Mouse (Mus musculus): ENCODE results near the gene Unc79.
A peak's percentile ranks its signal among the peaks of the same experiment; 100 is the strongest.

Gene Unc79

DNA sequence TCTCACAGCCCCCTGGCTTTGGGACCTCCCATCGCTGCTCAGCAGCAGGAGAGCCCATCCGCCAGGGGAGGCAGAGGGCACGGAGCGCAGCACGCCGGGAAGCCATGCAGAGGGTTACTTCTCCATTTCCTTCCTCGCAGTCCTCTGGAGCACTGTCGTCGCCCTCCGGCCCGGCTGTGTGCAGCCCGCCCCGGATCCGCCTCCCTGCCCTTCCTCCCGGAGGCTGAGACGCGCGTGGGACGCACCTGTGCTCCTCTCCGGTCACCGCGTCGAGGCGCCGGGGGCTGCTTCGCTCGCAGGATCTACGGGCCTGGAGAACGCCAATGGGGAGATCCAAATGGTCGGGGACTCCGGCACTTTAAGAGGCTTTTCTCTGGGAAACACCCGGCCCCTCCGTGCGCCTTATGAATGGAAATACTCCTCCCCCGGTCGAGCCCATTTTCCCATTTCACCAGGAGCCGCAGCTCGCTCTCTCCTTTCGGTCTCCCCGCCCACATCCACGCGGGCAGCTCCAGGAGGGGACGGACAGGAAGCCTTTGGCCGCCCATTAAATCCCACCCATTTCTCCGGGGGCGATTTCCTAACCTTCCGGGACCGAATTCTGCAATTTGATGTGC is at the start of gene Unc79:
Gene Unc79 (plus strand): TSS at position 82 of the 617 bp plus-strand sequence.
- peak; percentile 87 for ATAC-seq (ENCODE audit: insufficient number of reproducible peaks, low FRiP score, low TSS enrichment)

DNA sequence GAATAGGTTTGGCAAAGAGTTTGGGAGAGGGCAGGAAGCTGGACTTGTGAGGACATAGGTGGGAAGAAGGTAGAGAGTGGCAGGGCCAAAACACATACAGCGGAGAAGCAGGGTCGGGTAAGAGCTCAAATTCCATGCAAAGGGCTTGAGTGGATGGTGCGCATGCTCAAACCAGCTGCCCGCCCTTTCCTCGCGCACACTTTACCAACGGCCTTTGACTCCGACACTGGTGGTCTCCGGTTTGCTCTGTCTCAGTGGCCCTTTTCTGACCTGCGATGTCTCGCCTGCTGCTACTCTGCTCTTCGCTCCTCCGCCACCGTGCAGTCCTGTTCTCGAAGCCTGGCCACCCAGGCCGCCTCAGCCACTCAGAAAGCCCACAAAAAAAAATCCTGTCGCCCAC is 49.6 kb upstream of the Unc79 start, which contains the start of gene Cox8c:
Gene Cox8c (plus strand): TSS at position 226 of the 400 bp plus-strand sequence.
- ATAC-seq (ENCODE audit: insufficient number of reproducible peaks, low FRiP score, low TSS enrichment), result no peak

DNA sequence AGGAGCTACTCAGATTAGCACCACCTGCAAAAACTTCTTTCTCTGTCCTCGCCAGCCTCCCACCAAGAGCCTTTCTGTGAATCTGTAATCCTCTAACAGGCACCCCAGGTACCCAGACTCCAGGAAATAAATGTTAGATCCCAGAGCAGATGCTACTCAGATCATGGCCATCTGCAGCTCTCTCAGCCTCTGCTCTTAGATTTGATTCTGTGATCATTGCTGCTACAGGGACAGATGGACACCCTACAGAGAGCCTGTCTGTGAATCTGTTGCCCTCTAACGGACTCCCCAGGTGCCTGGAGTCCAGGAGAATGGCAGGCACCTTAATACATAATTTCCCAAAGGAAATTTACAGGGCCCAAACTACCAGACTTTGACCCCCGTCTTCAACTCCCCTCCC is 40.5 kb upstream of the Unc79 start:
- ATAC-seq (ENCODE audit: insufficient number of reproducible peaks, low FRiP score, low TSS enrichment), result peak; percentile 97

DNA sequence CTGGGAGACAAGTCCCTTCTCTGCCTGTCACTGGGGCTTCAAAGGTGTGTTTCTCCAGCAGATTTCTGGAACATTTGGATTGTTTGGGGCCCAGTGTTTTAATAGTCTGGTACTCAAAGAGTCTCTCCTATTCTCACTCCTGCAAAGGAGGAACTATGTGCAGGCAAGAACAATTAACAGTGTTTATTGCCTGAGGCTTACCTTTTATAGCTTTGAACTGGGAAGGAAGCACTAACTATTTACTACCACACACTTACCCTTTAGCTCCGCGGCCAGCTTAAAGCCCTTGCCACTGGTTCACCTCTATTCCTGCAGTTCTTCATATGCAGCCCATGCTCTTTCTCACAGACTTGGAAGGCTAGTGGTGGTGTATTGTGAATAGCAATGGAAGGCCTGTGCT is 32.6 kb upstream of the Unc79 start:
- no peak for ATAC-seq (ENCODE audit: insufficient number of reproducible peaks, low FRiP score, low TSS enrichment)

DNA sequence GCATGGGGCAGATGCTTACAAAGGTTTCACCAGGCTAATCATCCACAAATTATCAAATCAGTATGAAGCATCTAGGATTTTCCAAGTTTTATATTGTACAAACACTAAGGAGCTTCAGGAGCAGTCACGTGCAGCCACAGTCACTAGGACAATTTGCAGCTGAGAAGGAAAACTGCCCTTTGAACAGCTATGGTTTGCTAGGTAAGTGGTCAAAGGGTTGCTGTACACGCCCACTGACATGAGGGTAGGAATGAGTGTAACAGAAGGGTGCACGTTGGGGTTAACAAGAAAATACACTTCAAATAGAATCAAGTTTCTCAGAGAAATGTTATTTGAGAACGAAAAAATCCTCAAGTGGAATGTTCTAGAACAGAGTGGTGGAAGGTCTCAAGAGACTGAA is 18.9 kb upstream of the Unc79 start:
- no peak for ATAC-seq (ENCODE audit: insufficient number of reproducible peaks, low FRiP score, low TSS enrichment)

DNA sequence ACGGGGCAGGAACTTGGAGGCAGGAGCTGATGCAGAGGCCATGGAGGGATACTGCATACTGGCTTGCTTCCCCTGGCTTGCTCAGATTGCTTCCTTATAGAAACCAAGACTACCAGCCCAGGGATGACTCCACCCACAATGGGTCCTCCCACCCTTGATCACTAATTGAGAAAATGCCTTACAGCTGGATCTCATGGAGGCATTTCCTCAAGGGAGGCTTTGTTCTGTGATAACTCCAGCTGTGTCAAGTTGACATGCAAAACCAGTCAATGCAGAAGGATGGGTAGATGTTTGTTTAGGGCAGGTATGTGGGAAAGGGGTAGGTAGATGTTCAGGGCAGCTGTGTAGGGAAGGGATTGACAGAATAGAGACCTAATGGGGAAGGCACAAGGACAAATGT is 18.3 kb upstream of the Unc79 start:
- ATAC-seq (ENCODE audit: insufficient number of reproducible peaks, low FRiP score, low TSS enrichment), result no peak

DNA sequence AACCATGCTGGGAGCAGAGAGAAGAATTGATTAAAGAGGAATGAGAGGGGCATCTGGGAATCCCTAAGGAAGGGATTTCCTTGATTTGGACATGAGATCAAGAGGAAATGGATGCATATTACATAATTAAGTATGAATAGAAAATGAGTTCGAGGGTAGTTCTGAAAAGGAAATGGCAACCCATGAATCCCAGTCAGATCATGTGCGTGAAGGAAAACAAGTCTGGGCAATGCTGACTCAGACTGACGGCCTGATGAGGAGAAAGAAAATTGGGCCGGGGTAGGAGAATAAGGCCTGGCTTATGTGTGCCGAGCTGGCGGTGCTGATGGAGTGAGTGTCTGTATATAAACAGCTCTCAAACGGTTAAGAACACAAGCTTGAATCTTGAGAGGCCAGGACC is 17.9 kb upstream of the Unc79 start:
- ATAC-seq (ENCODE audit: insufficient number of reproducible peaks, low FRiP score, low TSS enrichment), result no peak

DNA sequence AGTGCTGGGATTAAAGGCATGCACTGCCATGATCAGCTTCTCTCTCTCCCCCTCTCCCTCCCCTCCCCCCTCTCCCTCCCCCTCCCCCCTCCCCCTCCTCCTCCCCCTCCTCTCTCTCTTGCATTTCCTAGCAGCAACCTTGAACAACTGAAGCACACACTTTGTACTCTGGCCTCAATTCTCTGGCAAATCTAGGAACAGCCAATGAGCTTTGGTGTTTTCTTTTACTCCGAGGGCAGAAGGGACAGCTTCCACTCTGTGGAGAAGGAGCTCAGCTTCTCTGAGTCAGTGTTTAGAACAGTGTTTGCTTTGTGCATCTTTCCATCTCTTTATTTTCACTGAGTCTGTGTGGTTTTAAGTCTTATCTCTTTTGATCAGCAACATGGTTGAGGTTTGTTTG is 12.8 kb upstream of the Unc79 start:
- no peak for ATAC-seq (ENCODE audit: insufficient number of reproducible peaks, low FRiP score, low TSS enrichment)

DNA sequence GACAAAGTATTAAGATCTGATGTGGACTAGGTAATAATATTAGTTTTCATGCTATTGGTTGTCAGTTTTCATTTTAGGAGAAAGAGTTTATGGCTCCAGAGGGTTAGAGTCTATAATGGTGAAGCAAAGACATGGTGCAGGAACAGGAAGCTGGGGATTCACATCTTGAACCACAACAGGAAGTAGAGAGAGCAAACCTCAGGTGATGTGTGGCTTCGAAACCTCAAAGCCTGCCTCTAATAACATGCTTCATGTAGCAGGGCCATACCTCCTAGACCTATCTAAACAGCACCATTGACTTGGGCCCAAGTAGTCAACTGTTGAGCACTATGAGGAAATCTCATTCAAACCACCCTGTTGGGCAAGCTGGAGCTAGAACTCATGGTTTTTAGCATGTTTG is 3.1 kb upstream of the Unc79 start:
- no peak for ATAC-seq (ENCODE audit: insufficient number of reproducible peaks, low FRiP score, low TSS enrichment)

DNA sequence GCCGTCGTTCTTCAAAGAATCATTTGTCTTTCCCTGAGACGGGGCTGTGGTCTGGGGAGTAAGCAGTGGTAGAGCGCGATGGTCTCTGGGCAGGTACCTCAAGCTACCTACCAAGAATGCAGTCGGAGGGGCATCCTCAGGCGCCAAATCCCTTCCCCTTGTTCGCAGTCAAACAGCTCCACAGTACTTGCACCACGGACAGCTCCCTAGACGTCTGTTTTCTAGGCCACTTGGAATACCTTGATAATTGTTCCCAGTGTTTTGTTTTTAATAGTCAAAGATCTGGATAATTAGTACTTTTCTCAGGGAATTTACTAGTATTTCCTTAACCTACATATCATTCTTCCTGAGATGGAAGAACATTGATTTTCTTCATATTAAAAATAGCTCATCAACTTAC is 833 bp upstream of the Unc79 start:
- no peak for ATAC-seq (ENCODE audit: insufficient number of reproducible peaks, low FRiP score, low TSS enrichment)

DNA sequence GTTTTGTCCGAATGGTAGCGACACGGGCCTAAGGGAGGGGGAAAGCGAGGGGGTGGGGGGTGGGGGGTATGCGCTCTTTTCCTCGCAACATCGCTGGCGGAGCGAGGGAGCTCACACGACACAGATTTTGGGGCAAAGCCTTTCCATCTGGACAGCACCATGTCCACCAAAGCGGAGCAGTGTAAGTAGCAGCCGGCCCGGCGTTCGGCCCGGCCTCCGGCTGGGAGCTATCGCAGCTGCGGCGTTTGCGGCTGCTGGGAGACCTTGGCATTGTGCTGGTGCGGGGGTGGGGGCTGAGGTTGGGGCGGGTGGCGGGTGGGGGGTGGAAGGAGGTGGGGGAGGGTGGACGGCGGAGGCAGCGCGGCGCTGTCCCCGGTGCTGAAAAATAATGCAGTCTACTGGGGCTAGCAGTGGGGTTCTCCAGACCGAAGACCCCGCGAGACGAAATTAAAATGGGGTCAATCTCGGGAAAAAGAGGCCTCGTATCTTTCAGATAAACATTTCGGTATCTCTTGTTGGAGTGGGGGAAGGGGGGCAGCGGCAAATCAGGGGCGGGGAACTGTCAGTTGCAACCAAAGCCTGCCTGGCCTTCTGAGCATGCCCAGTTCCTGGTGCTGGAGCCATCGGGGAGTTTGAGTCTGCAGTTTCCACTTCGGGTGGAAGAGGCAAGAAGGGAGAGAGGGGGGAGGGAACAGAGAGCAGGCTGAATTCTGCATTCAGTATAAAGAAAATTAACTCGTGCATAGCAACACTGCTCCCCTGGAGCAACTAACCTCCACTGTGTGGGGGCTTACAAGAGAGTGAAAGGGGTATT is 943 bp downstream of the Unc79 start:
- ATAC-seq (ENCODE audit: insufficient number of reproducible peaks, low FRiP score, low TSS enrichment), result peak; percentile 50

DNA sequence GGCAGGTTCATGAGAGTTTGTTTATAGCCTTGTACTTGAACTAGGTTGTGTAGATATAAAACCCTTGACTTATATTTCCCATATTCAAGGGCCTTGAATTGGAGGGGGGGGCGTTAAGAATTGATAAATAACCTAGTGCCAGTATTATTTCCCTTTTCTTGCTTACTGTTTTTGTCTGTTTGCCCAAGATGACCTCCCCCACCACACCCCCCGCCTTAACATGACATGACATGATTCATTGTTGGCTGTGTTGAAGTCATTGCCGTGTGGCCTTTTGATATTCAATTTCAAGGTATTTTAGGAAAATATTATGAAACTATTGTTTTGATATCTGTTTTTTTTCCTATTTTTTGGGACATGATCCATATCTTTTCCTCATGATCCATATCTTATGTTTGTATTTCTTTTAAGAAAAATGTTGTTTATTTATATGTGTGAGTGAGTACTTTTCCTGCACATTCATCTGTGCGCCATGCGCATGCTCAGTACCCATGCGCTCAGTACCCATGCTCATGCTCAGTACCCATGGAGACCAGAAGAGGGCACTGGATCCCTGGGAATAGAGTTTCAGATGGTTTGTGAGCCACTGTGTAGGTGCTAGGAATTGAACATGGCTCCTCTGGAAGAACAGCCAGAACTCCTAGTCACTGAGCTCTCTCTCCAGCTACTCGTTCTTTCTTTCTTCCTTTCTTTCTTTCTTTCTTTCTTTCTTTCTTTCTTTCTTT is 11.6 kb downstream of the Unc79 start:
- ATAC-seq (ENCODE audit: insufficient number of reproducible peaks, low FRiP score, low TSS enrichment), result no peak

DNA sequence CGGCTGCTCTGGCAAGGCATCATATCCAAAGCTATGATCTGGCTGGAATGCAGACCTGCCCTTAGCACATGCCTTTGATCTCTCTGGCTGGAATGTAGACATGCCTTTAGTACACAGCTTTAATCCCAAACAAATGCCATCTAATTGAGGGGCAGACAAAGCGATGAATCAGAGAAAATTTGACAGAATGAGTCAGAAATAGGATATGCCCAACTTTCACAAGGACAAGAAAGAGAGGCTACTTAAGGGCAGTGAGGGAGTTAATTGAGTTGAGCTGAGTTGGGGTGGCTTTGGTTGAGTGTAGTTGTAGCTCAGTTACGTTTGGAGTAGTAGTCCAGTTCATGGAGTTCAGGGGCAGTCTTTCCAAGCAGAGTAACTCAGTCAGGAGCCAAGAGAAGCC is 12.4 kb downstream of the Unc79 start:
- no peak for ATAC-seq (ENCODE audit: insufficient number of reproducible peaks, low FRiP score, low TSS enrichment)

DNA sequence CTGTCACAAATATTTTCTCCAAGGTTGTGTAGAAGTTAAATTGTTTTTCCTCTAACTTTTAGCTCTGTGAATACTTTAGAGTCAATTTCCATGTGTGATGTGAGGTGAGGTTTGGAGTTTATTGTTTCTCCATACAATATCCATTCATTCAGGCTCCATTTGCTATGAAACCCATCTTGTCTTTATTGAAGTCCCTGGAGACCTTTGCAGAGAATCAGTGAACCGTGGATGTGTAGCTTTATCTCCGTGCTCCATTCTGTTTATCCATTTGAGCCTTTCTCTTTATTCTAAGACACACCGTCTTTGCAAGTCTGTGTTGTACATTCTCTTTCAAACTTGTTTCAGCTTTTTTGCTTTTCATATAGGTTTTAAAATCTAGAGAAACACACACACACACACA is 15.8 kb downstream of the Unc79 start:
- no peak for ATAC-seq (ENCODE audit: insufficient number of reproducible peaks, low FRiP score, low TSS enrichment)

DNA sequence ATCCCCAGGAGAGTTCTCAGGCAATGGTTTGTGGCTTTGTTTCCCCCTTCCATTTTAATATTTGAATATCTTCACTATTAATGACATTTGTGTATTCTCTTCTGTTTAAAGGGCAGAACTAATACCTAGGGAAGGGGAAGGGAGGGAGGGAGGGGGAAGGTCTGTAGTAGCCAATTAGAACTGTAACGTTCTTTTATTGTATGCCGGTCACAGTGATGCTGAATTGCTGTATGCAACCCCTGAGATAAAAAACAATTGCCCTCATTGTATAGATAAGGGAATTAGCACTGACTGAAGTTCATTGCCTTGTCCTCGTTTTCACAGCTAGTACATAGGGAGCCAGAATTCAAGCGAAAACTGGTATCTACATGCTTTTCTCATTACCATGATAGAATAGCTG is 31.9 kb downstream of the Unc79 start:
- no peak for ATAC-seq (ENCODE audit: insufficient number of reproducible peaks, low FRiP score, low TSS enrichment)

DNA sequence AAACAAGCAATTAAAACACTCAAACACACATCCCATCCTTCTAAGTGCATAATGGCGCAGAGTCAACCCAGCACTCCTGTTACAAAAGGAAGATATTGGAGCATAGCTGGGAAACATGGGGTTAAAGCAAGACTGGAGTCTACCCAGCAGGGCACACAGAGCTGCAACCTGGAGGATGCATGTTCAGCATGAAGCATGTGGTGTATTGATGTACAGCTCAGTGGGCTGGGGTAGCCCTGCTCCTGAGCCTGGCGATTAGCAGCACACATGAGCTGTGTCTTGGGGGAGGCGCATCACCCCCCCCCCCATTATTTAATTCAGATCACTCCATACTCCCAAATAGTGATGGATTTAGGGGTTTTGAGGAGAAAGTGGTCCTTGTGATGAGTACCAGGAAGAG is 32.9 kb downstream of the Unc79 start:
- no peak for ATAC-seq (ENCODE audit: insufficient number of reproducible peaks, low FRiP score, low TSS enrichment)

DNA sequence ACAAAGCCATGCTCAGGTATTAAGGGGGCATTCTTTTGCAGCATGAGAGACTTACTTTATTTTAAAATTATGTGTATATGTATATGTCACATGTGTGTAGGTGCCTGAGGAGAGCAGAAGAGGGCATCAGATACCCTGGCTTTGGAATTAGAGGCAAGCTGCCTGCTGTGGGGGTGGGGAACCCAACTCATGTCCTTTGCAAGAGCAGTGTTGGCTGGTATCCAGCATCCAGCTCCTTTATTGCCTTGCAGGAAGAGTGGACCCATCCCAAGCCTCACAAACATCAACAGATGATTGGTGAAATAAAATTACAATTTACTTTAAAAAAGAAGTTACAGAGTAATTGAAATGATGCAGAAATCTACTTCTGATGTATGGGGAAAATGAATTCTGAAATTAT is 36.7 kb downstream of the Unc79 start:
- ATAC-seq (ENCODE audit: insufficient number of reproducible peaks, low FRiP score, low TSS enrichment), result no peak

DNA sequence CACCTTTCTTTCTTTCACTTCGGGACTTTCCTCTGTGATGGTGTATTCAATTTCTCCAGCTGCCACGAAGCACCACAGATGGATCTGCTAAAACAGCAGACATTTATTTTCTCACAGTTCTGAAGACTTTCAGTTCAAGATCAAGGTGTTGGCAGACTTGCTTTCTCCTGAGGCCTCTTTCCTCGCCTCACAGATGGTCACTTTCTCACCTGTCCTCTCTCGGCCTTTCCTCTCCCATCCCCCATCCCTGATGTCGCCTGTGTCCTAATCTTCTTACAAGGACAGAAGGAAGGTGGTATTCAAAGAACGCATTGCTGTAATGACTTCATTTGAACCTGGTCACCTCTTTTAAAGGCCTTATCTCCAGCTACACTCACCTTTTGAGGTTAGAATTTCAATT is 39.1 kb downstream of the Unc79 start:
- ATAC-seq (ENCODE audit: insufficient number of reproducible peaks, low FRiP score, low TSS enrichment), result no peak

DNA sequence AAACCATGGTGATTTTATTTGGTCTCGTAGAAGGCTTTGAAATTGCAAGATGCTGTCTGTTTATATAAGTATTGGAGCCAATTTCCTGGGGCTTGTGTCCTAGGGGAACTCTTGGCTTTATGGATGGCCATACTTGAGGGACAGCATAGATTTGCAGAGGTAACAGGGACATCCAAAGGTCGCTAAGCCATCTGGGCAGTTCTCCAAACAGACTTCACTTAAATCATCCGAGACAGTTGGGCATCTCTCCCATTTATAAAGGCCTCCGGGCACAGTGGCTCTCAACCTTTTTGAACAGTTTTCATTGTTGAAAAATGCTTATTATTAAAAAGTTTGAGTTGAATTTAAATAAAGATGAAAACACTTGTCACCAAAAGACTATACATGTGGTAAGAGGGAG is 59.8 kb downstream of the Unc79 start:
- ATAC-seq (ENCODE audit: insufficient number of reproducible peaks, low FRiP score, low TSS enrichment), result no peak

DNA sequence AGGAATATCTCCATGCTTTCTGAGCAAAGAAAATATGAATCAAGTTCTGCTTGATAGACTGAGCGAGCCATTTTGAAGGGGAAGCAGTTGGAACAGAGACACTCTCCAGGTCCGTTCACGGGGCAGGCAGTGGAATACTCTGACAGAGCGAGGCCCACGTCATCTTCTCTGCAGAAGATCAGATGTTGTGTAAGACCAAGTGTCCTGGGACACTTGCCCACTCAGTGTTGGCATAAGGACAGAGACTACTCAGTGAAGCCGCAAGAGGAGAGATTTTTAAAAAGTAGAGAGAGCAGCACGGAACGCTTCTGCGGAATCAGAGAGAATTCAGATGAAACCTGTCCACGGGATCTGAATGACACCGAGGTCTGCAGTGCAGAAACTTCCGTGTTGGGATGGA is 69.5 kb downstream of the Unc79 start:
- ATAC-seq (ENCODE audit: insufficient number of reproducible peaks, low FRiP score, low TSS enrichment), result no peak

DNA sequence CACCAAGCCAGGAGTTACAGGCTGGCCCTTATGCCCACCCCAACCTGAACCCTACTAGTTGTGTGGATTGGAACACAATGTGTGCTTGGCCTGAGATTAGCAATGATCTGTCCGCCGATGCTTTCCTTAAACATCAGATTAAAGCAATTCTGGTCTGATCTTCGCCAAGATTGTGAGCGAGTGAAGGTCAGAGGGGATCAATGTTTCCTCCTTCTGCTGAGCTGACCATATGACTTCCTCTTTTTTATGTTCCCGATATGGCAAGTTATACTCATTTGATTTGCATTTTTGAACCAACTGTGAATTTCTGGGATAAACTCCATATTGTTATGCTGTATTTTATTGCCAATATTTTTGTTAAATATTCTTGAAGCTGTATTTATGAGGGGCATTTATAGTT is 88.0 kb downstream of the Unc79 start:
- ATAC-seq (ENCODE audit: insufficient number of reproducible peaks, low FRiP score, low TSS enrichment), result no peak

DNA sequence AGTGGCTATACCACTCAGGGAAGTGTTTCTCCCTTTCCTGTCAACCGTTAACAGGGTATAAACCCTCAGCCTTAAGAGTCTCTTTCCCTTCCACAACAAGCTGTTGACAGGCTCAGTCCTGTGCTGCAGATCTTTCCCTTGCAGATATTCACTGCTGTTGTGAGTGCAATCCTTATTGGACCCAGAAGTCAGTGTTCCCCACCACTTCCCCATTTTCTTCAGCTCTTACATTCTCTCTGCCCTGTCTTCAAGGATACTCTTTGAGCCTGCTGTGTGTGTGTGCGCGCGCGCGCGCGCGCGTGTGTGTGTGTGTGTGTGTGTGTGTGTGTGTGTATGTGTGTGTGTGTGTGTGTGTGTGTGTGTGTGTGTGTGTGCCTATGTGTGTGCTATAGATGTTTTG is 90.7 kb downstream of the Unc79 start:
- ATAC-seq (ENCODE audit: insufficient number of reproducible peaks, low FRiP score, low TSS enrichment), result no peak

Measured in cerebellum, adult (tissue).